Comparison of ENCODE assay signal across 8 mouse cellular contexts in genomic region chr10:18549321-18550216, GRCm38 (mm10). TPM values are rescaled to one million over a fixed set of nuclear protein-coding genes. Genes with fewer than 3 reads are reported as not detected.
DNase-seq lines count a peak whose midpoint lies in the region; ATAC-seq and TF ChIP-seq lines count a peak whose summit lies in the region.
"Had no signal": no experiment of that assay in that cellular context is flagged by ENCODE, and none has a peak within 500 bp of the region (broad histone marks: within the 10 kb centered on the region; RNA-seq: fewer than 3 reads in every experiment).

No protein-coding gene starts in this region.

- H3K9me3 ChIP-seq in embryonic facial prominence, embryonic 15.5 days (replicated peaks), result no peaks in the 10 kb centered on the region
- no peaks in the 10 kb centered on the region for H3K9me3 ChIP-seq in neural tube, embryonic 11.5 days (ENCODE audit: control insufficient read depth, low read length)

- H3K4me3 ChIP-seq in lung, adult 2 months (replicated peaks; ENCODE audit: extremely low read depth, low read depth, low read length), result peak overlapping the region; percentile 19
- peak overlapping the region; percentile 43 for H3K4me3 ChIP-seq in embryonic facial prominence, embryonic 15.5 days (replicated peaks)
- peak overlapping the region; percentile 31 for H3K4me3 ChIP-seq in neural tube, embryonic 11.5 days (ENCODE audit: low read depth, low read length)

- TF ChIP-seq CTCF in lung, adult 2 months (IDR thresholded peaks at IDR 0.05; ENCODE audit: insufficient read depth, low read length), result no peak

- peak overlapping the region; percentile 69 for H3K4me2 ChIP-seq in embryonic facial prominence, embryonic 15.5 days (replicated peaks)
- peak overlapping the region; percentile 66 for H3K4me2 ChIP-seq in neural tube, embryonic 11.5 days (ENCODE audit: low read depth)

- DNase-seq in lung, adult 2 months, result no peak
- DNase-seq in lung, postnatal 36 days, result no peak
- peak; percentile 27 for DNase-seq in kidney, postnatal 10 days
- DNase-seq in neural tube, embryonic 11.5 days (ENCODE audit: low spot score), result peak; percentile 61
- no peak for DNase-seq in T-cell, adult 2 months (ENCODE audit: low spot score)
- DNase-seq in gastrocnemius, postnatal 36 days, result no peak

- TF ChIP-seq POLR2A in lung, adult 2 months (IDR thresholded peaks at IDR 0.05; ENCODE audit: borderline replicate concordance, extremely low read depth, low read depth, low read length), result no peak

- 0 out of 2 replicates have a peak, but pooled peaks have one; percentile 30 for ATAC-seq in embryonic facial prominence, embryonic 15.5 days (ENCODE audit: insufficient number of reproducible peaks, low FRiP score, low TSS enrichment, low read depth)
- ATAC-seq in neural tube, embryonic 11.5 days (ENCODE audit: insufficient read depth, low FRiP score, low TSS enrichment), result 0 out of 2 replicates have a peak, but pooled peaks have one; percentile 26

- no peak overlapping the region for H3K27ac ChIP-seq in embryonic facial prominence, embryonic 15.5 days (replicated peaks)
- no peak overlapping the region for H3K27ac ChIP-seq in neural tube, embryonic 11.5 days (ENCODE audit: low read depth, low read length)

- H3K4me1 ChIP-seq in lung, adult 2 months (ENCODE audit: control insufficient read depth, insufficient read depth, low read length), result peaks cover 5% of the 10 kb centered on the region; the same call in 1 of the 2 replicates
- peaks cover 15% of the 10 kb centered on the region; the same call in 1 of the 2 replicates for H3K4me1 ChIP-seq in embryonic facial prominence, embryonic 15.5 days
- H3K4me1 ChIP-seq in neural tube, embryonic 11.5 days (ENCODE audit: control insufficient read depth, insufficient read depth, low read length), result no peaks in the 10 kb centered on the region

- H3K9ac ChIP-seq in embryonic facial prominence, embryonic 15.5 days, result no peak overlapping the region; the same call in 1 of the 2 replicates
- peak overlapping the region; percentile 19 for H3K9ac ChIP-seq in neural tube, embryonic 11.5 days (ENCODE audit: low read length)

- H3K36me3 ChIP-seq in embryonic facial prominence, embryonic 15.5 days, result no peaks in the 10 kb centered on the region
- no peaks in the 10 kb centered on the region for H3K36me3 ChIP-seq in neural tube, embryonic 11.5 days (ENCODE audit: control insufficient read depth, insufficient read depth, low read length)

- intact Hi-C loops in gastrocnemius, postnatal 36 days (cut with DNase I), result no loop called here

- 13% methylated on average over 35 of the region's 35 CpGs for WGBS in lung, adult 2 months
- WGBS in embryonic facial prominence, embryonic 15.5 days, result 3% methylated on average over 35 of the region's 35 CpGs
- 4% methylated on average over 35 of the region's 35 CpGs for WGBS in neural tube, embryonic 11.5 days

- no peaks in the 10 kb centered on the region for H3K27me3 ChIP-seq in embryonic facial prominence, embryonic 15.5 days
- H3K27me3 ChIP-seq in neural tube, embryonic 11.5 days (ENCODE audit: control insufficient read depth, insufficient read depth, low read length), result no peaks in the 10 kb centered on the region

RNA-seq across cellular contexts. Expression of gene Hebp2, which starts 3.7 kb away (rescaled TPM):
- 0.49 and 5.5 TPM in 2 replicates for polyA plus RNA-seq in lung, adult 2 months (2012; rRNA removed)
- polyA plus RNA-seq in embryonic facial prominence, embryonic 15.5 days (2015; fragmentation: Nextera tagmentation; extraction: Ambion mirVana), result 40.0 and 44.4 TPM in 2 replicates
- 16.9 and 19.3 TPM in 2 replicates for polyA plus RNA-seq in neural tube, embryonic 11.5 days (2014; fragmentation: Nextera tagmentation; extraction: Ambion mirVana)
- total RNA-seq in gastrocnemius, postnatal 36 days (2021), result under 1 TPM; 0.61 to 0.86 TPM
- total RNA-seq: neutrophil, adult 5-6 weeks had no signal

Comparison
In these comparisons a context has a peak if more than half of its experiments do, and no peak if none do; other contexts are left out.
1. DNase-seq: peak in kidney, postnatal 10 days (single experiment) and neural tube, embryonic 11.5 days (single experiment); none in lung, adult 2 months (single experiment), lung, postnatal 36 days (single experiment), T-cell, adult 2 months (single experiment) and gastrocnemius, postnatal 36 days (0 of 2).
2. Peak in every context shown above with its lines, with median percentiles within 50 percentile points of each other: H3K4me3 ChIP-seq.